Mouse (Mus musculus): Measurements from ENCODE around the gene Acin1.

DNA sequence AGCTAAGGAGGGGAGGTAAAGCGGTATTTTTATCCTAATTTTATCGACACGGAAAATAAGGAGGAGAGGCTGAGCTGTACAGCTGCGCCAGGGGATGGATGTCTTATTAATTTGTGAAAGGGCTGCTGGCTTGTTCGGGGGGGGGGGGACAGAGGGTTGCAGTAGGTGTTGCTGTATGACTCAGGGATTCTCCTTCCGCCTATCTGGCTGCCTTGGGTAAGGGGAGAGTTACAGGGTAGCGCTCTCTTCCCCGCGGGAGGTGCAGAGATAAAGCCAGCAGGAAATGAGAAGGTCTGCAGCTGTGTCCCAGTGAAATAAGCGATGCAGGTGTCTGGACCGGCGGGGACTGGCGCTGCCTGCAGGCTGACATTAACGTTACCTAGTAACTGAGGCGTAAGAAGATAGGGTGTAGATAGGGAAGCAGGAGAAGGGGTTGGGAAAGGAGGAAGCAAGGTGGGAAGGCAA is 27.9 kb upstream of the Acin1 start:
- TF ChIP-seq POLR2A (IDR thresholded peaks at IDR 0.05; ENCODE audit: insufficient read length, low read depth) (no peak), USF1 (IDR thresholded peaks at IDR 0.05; ENCODE audit: low read depth) (no peak), MAX (IDR thresholded peaks at IDR 0.05; ENCODE audit: low read depth) (no peak), E2F4 (IDR thresholded peaks at IDR 0.05; ENCODE audit: insufficient read depth) (no peak), MYOD1 (IDR thresholded peaks at IDR 0.05; ENCODE audit: control insufficient read depth in 1 of 3, insufficient read length in 2 of 3, low read depth in 2 of 3) (no peak), POLR2AphosphoS2 (IDR thresholded peaks at IDR 0.05; ENCODE audit: insufficient read length, low read depth) (no peak), TCF3 (IDR thresholded peaks at IDR 0.05; ENCODE audit: insufficient read length, low read depth) (no peak), TCF12 (IDR thresholded peaks at IDR 0.05; ENCODE audit: insufficient read depth, poor library complexity, severe bottlenecking) (no peak), CEBPB (IDR thresholded peaks at IDR 0.05; ENCODE audit: insufficient read depth, poor library complexity, severe bottlenecking) (no peak), REST (IDR thresholded peaks at IDR 0.05; ENCODE audit: insufficient read depth, insufficient read length) (no peak)

Data from myocyte (in vitro differentiated cells).